Mouse (Mus musculus): ENCODE results near the gene Tcf23. TPM values are rescaled to one million over a fixed set of nuclear protein-coding genes. Genes with fewer than 3 reads are reported as not detected.

Gene Tcf23
- polyA plus RNA-seq, 1 experiment from 2014 or later, result 0.40 TPM

GRCm38 (mm10) chr5:30926073-30926472, 42.4 kb upstream of the Tcf23 start:
- no peaks in the 10 kb centered on the region for H3K9me3 ChIP-seq (ENCODE audit: control insufficient read depth, low read length)
- no peak overlapping the region for H3K9ac ChIP-seq (ENCODE audit: low read length)
- no peak for ATAC-seq (ENCODE audit: low read depth)
- no peak overlapping the region for H3K4me2 ChIP-seq (ENCODE audit: low read depth, low read length)
- H3K27me3 ChIP-seq (ENCODE audit: control insufficient read depth, insufficient read depth, low read depth, low read length), result no peaks in the 10 kb centered on the region; the same call in 1 of the 2 replicates
- WGBS, result 72% methylated on average over 2 of the region's 2 CpGs
- H3K36me3 ChIP-seq (ENCODE audit: control insufficient read depth, insufficient read depth, low read length), result no peaks in the 10 kb centered on the region
- H3K27ac ChIP-seq (ENCODE audit: low read length), result no peak overlapping the region
- no peak overlapping the region for H3K4me3 ChIP-seq (ENCODE audit: low read length)
- H3K4me1 ChIP-seq (replicated peaks; ENCODE audit: control insufficient read depth, insufficient read depth, low read length), result peaks cover 12% of the 10 kb centered on the region

- peak; percentile 60 for ATAC-seq (ENCODE audit: low read depth)
- H3K9me3 ChIP-seq (ENCODE audit: control insufficient read depth, low read length), result no peaks in the 10 kb centered on the region
- H3K27ac ChIP-seq (ENCODE audit: low read length), result no peak overlapping the region
- H3K4me1 ChIP-seq (replicated peaks; ENCODE audit: control insufficient read depth, insufficient read depth, low read length), result 0 out of 2 replicates have a peak, but pooled peaks cover 2% of the 10 kb centered on the region
- H3K9ac ChIP-seq (ENCODE audit: low read length), result no peak overlapping the region
- no peaks in the 10 kb centered on the region for H3K36me3 ChIP-seq (ENCODE audit: control insufficient read depth, insufficient read depth, low read length)
- H3K4me3 ChIP-seq (ENCODE audit: low read length), result no peak overlapping the region
- peak overlapping the region; percentile 28; the same call in 1 of the 2 replicates for H3K4me2 ChIP-seq (ENCODE audit: low read depth, low read length)
- H3K27me3 ChIP-seq (ENCODE audit: control insufficient read depth, insufficient read depth, low read depth, low read length), result no peaks in the 10 kb centered on the region; the same call in 1 of the 2 replicates
- WGBS, result 41% methylated on average over 7 of the region's 7 CpGs
These were observed 40.4 kb upstream of the Tcf23 start for GRCm38 (mm10) chr5:30927945-30928529.

GRCm38 (mm10) chr5:30930121-30930520, 38.3 kb upstream of the Tcf23 start:
- Histone ChIP-seq H3K4me2 (ENCODE audit: low read depth, low read length) (no peak overlapping the region), H3K27ac (ENCODE audit: low read length) (no peak overlapping the region), H3K4me3 (ENCODE audit: low read length) (no peak overlapping the region), H3K4me1 (replicated peaks; ENCODE audit: control insufficient read depth, insufficient read depth, low read length) (no peaks in the 10 kb centered on the region), H3K27me3 (ENCODE audit: control insufficient read depth, insufficient read depth, low read depth, low read length) (no peaks in the 10 kb centered on the region), H3K9me3 (ENCODE audit: control insufficient read depth, low read length) (no peaks in the 10 kb centered on the region), H3K36me3 (ENCODE audit: control insufficient read depth, insufficient read depth, low read length) (no peaks in the 10 kb centered on the region), H3K9ac (ENCODE audit: low read length) (no peak overlapping the region)
- 22% methylated on average over 4 of the region's 4 CpGs for WGBS
- ATAC-seq (ENCODE audit: low read depth), result no peak; the same call in 1 of the 2 replicates

- no peaks in the 10 kb centered on the region for H3K4me1 ChIP-seq (replicated peaks; ENCODE audit: control insufficient read depth, insufficient read depth, low read length)
- H3K9me3 ChIP-seq (ENCODE audit: control insufficient read depth, low read length), result no peaks in the 10 kb centered on the region
- WGBS, result 83% methylated on average over 6 of the region's 6 CpGs
- no peaks in the 10 kb centered on the region for H3K36me3 ChIP-seq (ENCODE audit: control insufficient read depth, insufficient read depth, low read length)
- no peak overlapping the region for H3K27ac ChIP-seq (ENCODE audit: low read length)
- H3K9ac ChIP-seq (ENCODE audit: low read length), result no peak overlapping the region
- no peaks in the 10 kb centered on the region for H3K27me3 ChIP-seq (ENCODE audit: control insufficient read depth, insufficient read depth, low read depth, low read length)
- H3K4me3 ChIP-seq (ENCODE audit: low read length), result no peak overlapping the region
- H3K4me2 ChIP-seq (ENCODE audit: low read depth, low read length), result no peak overlapping the region
- no peak for ATAC-seq (ENCODE audit: low read depth)
These were observed 37.6 kb upstream of the Tcf23 start for GRCm38 (mm10) chr5:30930846-30931245.

GRCm38 (mm10) chr5:30931378-30931777, 37.1 kb upstream of the Tcf23 start:
- H3K4me2 ChIP-seq (ENCODE audit: low read depth, low read length), result no peak overlapping the region
- no peaks in the 10 kb centered on the region for H3K9me3 ChIP-seq (ENCODE audit: control insufficient read depth, low read length)
- no peak overlapping the region for H3K27ac ChIP-seq (ENCODE audit: low read length)
- no peak overlapping the region for H3K9ac ChIP-seq (ENCODE audit: low read length)
- H3K4me1 ChIP-seq (replicated peaks; ENCODE audit: control insufficient read depth, insufficient read depth, low read length), result no peaks in the 10 kb centered on the region
- H3K27me3 ChIP-seq (ENCODE audit: control insufficient read depth, insufficient read depth, low read depth, low read length), result no peaks in the 10 kb centered on the region
- WGBS, result 67% methylated on average over 4 of the region's 4 CpGs
- ATAC-seq (ENCODE audit: low read depth), result no peak
- H3K36me3 ChIP-seq (ENCODE audit: control insufficient read depth, insufficient read depth, low read length), result no peaks in the 10 kb centered on the region
- no peak overlapping the region for H3K4me3 ChIP-seq (ENCODE audit: low read length)

- Histone ChIP-seq H3K27ac (ENCODE audit: low read length) (no peak overlapping the region), H3K9me3 (ENCODE audit: control insufficient read depth, low read length) (no peaks in the 10 kb centered on the region), H3K9ac (ENCODE audit: low read length) (no peak overlapping the region), H3K36me3 (ENCODE audit: control insufficient read depth, insufficient read depth, low read length) (no peaks in the 10 kb centered on the region), H3K4me2 (ENCODE audit: low read depth, low read length) (no peak overlapping the region), H3K4me3 (ENCODE audit: low read length) (no peak overlapping the region), H3K4me1 (replicated peaks; ENCODE audit: control insufficient read depth, insufficient read depth, low read length) (no peaks in the 10 kb centered on the region), H3K27me3 (ENCODE audit: control insufficient read depth, insufficient read depth, low read depth, low read length) (no peaks in the 10 kb centered on the region)
- ATAC-seq (ENCODE audit: low read depth), result no peak
- WGBS, result 58% methylated on average over 5 of the region's 5 CpGs
These were observed 34.8 kb upstream of the Tcf23 start for GRCm38 (mm10) chr5:30933705-30934104.

GRCm38 (mm10) chr5:30934725-30935461, 33.6 kb upstream of the Tcf23 start:
- no peaks in the 10 kb centered on the region for H3K36me3 ChIP-seq (ENCODE audit: control insufficient read depth, insufficient read depth, low read length)
- WGBS, result 79% methylated on average over 5 of the region's 5 CpGs
- no peak overlapping the region for H3K27ac ChIP-seq (ENCODE audit: low read length)
- ATAC-seq (ENCODE audit: low read depth), result no peak
- H3K4me3 ChIP-seq (ENCODE audit: low read length), result no peak overlapping the region
- no peaks in the 10 kb centered on the region for H3K9me3 ChIP-seq (ENCODE audit: control insufficient read depth, low read length)
- H3K27me3 ChIP-seq (ENCODE audit: control insufficient read depth, insufficient read depth, low read depth, low read length), result no peaks in the 10 kb centered on the region
- no peak overlapping the region for H3K9ac ChIP-seq (ENCODE audit: low read length)
- no peaks in the 10 kb centered on the region for H3K4me1 ChIP-seq (replicated peaks; ENCODE audit: control insufficient read depth, insufficient read depth, low read length)
- no peak overlapping the region for H3K4me2 ChIP-seq (ENCODE audit: low read depth, low read length)

- no peak overlapping the region for H3K27ac ChIP-seq (ENCODE audit: low read length)
- H3K9ac ChIP-seq (ENCODE audit: low read length), result no peak overlapping the region
- no peak overlapping the region for H3K4me3 ChIP-seq (ENCODE audit: low read length)
- H3K9me3 ChIP-seq (ENCODE audit: control insufficient read depth, low read length), result no peaks in the 10 kb centered on the region
- ATAC-seq (ENCODE audit: low read depth), result no peak
- no peaks in the 10 kb centered on the region; the same call in 1 of the 2 replicates for H3K27me3 ChIP-seq (ENCODE audit: control insufficient read depth, insufficient read depth, low read depth, low read length)
- 83% methylated on average over 2 of the region's 2 CpGs for WGBS
- no peaks in the 10 kb centered on the region for H3K4me1 ChIP-seq (replicated peaks; ENCODE audit: control insufficient read depth, insufficient read depth, low read length)
- H3K4me2 ChIP-seq (ENCODE audit: low read depth, low read length), result no peak overlapping the region
- H3K36me3 ChIP-seq (ENCODE audit: control insufficient read depth, insufficient read depth, low read length), result no peaks in the 10 kb centered on the region
These were observed 25.5 kb upstream of the Tcf23 start for GRCm38 (mm10) chr5:30943004-30943403.

- no peak overlapping the region for H3K9ac ChIP-seq (ENCODE audit: low read length)
- no peak overlapping the region for H3K4me2 ChIP-seq (ENCODE audit: low read depth, low read length)
- H3K9me3 ChIP-seq (ENCODE audit: control insufficient read depth, low read length), result no peaks in the 10 kb centered on the region
- no peaks in the 10 kb centered on the region; the same call in 1 of the 2 replicates for H3K27me3 ChIP-seq (ENCODE audit: control insufficient read depth, insufficient read depth, low read depth, low read length)
- no peak overlapping the region for H3K4me3 ChIP-seq (ENCODE audit: low read length)
- ATAC-seq (ENCODE audit: low read depth), result no peak
- 88% methylated on average over 6 of the region's 6 CpGs for WGBS
- no peaks in the 10 kb centered on the region for H3K36me3 ChIP-seq (ENCODE audit: control insufficient read depth, insufficient read depth, low read length)
- no peak overlapping the region for H3K27ac ChIP-seq (ENCODE audit: low read length)
- peaks cover 4% of the 10 kb centered on the region; the same call in 1 of the 2 replicates for H3K4me1 ChIP-seq (replicated peaks; ENCODE audit: control insufficient read depth, insufficient read depth, low read length)
These were observed 24.1 kb upstream of the Tcf23 start for GRCm38 (mm10) chr5:30944344-30944743.

All from lung, embryonic 16.5 days (tissue).